In genomic region chr13:115346115-115347021, GRCm38 (mm10) we compare ENCODE assay signal across 11 mouse cellular contexts.
DNase-seq lines count a peak whose midpoint lies in the region; ATAC-seq and TF ChIP-seq lines count a peak whose summit lies in the region.
"Had no signal": no experiment of that assay in that cellular context is flagged by ENCODE, and none has a peak within 500 bp of the region (broad histone marks: within the 10 kb centered on the region; RNA-seq: fewer than 3 reads in every experiment).

No protein-coding gene starts in this region.

- TF ChIP-seq CTCF in kidney, postnatal 0 days (IDR thresholded peaks at IDR 0.05; ENCODE audit: low read depth): no peak
- TF ChIP-seq CTCF in brain, embryonic 14.5 days (IDR thresholded peaks at IDR 0.05; ENCODE audit: borderline replicate concordance, extremely low read depth, insufficient read depth, insufficient read length): no peak

- TF ChIP-seq POLR2A in brain, embryonic 14.5 days (IDR thresholded peaks at IDR 0.05; ENCODE audit: borderline replicate concordance, extremely low read depth, insufficient read depth, insufficient read length, poor library complexity, severe bottlenecking): no peak

- H3K36me3 ChIP-seq in kidney, postnatal 0 days (ENCODE audit: insufficient read depth, low read length): no peaks in the 10 kb centered on the region
- no peaks in the 10 kb centered on the region for H3K36me3 ChIP-seq in limb, embryonic 15.5 days
- H3K36me3 ChIP-seq: G1E; heart, embryonic 15.5 days had no signal

- H3K4me1 ChIP-seq in kidney, postnatal 0 days (replicated peaks; ENCODE audit: insufficient read depth, low read length): no peaks in the 10 kb centered on the region
- H3K4me1 ChIP-seq in limb, embryonic 15.5 days: 0 out of 2 replicates have a peak, but pooled peaks cover 7% of the 10 kb centered on the region
- H3K4me1 ChIP-seq: heart, embryonic 15.5 days had no signal

- no peak overlapping the region for H3K27ac ChIP-seq in kidney, postnatal 0 days
- H3K27ac ChIP-seq in limb, embryonic 15.5 days: no peak overlapping the region
- H3K27ac ChIP-seq: heart, embryonic 15.5 days had no signal

- H3K9me3 ChIP-seq in kidney, postnatal 0 days (replicated peaks; ENCODE audit: low read length): no peaks in the 10 kb centered on the region
- H3K9me3 ChIP-seq in limb, embryonic 15.5 days: no peaks in the 10 kb centered on the region
- H3K9me3 ChIP-seq: heart, embryonic 15.5 days had no signal

- no peak overlapping the region for H3K9ac ChIP-seq in kidney, postnatal 0 days (ENCODE audit: low read depth, low read length)
- H3K9ac ChIP-seq in limb, embryonic 15.5 days: no peak overlapping the region
- H3K9ac ChIP-seq: heart, embryonic 15.5 days had no signal

- ATAC-seq in kidney, postnatal 0 days (replicated peaks; ENCODE audit: low FRiP score, low read depth): no peak
- no peak for ATAC-seq in limb, embryonic 15.5 days (ENCODE audit: insufficient number of reproducible peaks, low FRiP score, low TSS enrichment, low read depth)

- intact Hi-C loops in heart, postnatal 36 days (cut with DNase I): no loop called here

- no peak overlapping the region for H3K4me3 ChIP-seq in kidney, postnatal 0 days (replicated peaks; ENCODE audit: low read depth, low read length)
- H3K4me3 ChIP-seq in limb, embryonic 15.5 days: peak overlapping the region; percentile 23
- H3K4me3 ChIP-seq: heart, embryonic 15.5 days had no signal

- DNase-seq in kidney, postnatal 0 days (ENCODE audit: low spot score): no peak
- DNase-seq in kidney, postnatal 14 days: no peak
- peak; percentile 53 for DNase-seq in brain, embryonic 14.5 days (ENCODE audit: low read depth)
- DNase-seq in embryo, embryonic 11 days: peak; percentile 20
- DNase-seq in heart, postnatal 36 days: no peak
- DNase-seq in cerebellum, adult 18-20 months: no peak
- DNase-seq in yolk sac, embryonic 10.5 days (ENCODE audit: low spot score): no peak
- DNase-seq: cerebellum, adult 8-10 months had no signal

- H3K4me2 ChIP-seq in kidney, postnatal 0 days (ENCODE audit: low read length): peak overlapping the region; percentile 38
- peak overlapping the region; percentile 41 for H3K4me2 ChIP-seq in limb, embryonic 15.5 days
- H3K4me2 ChIP-seq: heart, embryonic 15.5 days had no signal

- H3K27me3 ChIP-seq in kidney, postnatal 0 days (ENCODE audit: insufficient read depth, low read length): no peaks in the 10 kb centered on the region
- H3K27me3 ChIP-seq in limb, embryonic 15.5 days: no peaks in the 10 kb centered on the region
- H3K27me3 ChIP-seq: heart, embryonic 15.5 days had no signal

- WGBS in kidney, postnatal 0 days: 24% methylated on average over 20 of the region's 20 CpGs
- WGBS in limb, embryonic 15.5 days: 24% methylated on average over 20 of the region's 20 CpGs

Comparison
In these comparisons a context has a peak if more than half of its experiments do, and no peak if none do; other contexts are left out.
1. DNase-seq: peak in brain, embryonic 14.5 days (single experiment) and embryo, embryonic 11 days (single experiment); none in kidney, postnatal 0 days (single experiment), kidney, postnatal 14 days (single experiment), heart, postnatal 36 days (0 of 2), cerebellum, adult 18-20 months (0 of 2) and yolk sac, embryonic 10.5 days (single experiment).